Mouse (Mus musculus) left cerebral cortex, adult 11 months (tissue): ENCODE results near the gene Lclat1.

Source experiments
- DNase-seq: peaks from one replicate; pipeline ENCODE4 v3.0.0; 2022; ENCODE audit warnings: low spot score

The Lclat1 gene

GRCm38 (mm10) chr17:73091368-73091767, 16.4 kb upstream of the Lclat1 start:
- DNase-seq: no peak

GRCm38 (mm10) chr17:73092103-73093097, 15.4 kb upstream of the Lclat1 start:
- DNase-seq: no peak

DNA sequence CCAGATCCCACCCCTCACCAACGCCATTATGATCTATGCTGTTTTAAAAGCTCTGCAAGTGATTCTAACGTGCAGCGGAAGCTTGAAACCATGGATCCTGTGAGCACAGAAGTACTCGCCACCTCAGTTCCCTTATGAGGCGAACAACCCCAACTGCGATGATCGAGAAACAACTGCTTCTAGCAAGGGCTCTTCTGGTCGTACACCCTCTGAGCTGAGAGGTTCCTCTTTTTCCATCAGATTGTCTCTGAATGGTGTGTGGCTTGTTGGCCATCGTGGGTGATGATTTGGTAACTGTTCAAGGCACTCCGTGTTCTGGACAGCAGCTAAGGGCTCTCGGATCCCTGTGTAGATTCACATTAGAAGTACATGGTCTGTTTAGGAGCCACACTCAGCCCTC, 12.7 kb upstream of the Lclat1 start:
- DNase-seq: no peak

DNA sequence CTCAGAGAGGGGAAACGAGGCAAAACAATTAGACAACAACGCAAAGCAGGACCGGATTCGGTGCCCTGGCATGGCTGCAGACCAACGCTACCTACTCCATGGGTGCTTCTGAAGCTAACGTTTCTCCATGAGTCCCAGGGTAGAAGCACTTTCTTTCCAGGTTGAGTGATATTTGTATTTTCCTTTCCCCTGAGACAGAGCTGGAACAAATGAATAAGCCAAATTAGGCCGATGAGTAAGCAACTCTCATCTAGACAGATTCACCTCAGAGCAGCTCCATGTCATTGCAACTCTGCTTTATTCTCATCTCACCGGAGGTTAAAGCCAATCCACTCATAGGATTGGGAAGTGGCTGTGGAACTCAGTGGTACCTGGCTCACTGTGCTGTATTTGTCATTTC, 12.2 kb upstream of the Lclat1 start:
- DNase-seq: no peak

GRCm38 (mm10) chr17:73096484-73096883, 11.3 kb upstream of the Lclat1 start:
- no peak for DNase-seq

GRCm38 (mm10) chr17:73098636-73099035, 9.1 kb upstream of the Lclat1 start:
- DNase-seq: no peak

GRCm38 (mm10) chr17:73100396-73100795, 7.4 kb upstream of the Lclat1 start:
- no peak for DNase-seq

- no peak for DNase-seq
These were observed 5.2 kb upstream of the Lclat1 start for GRCm38 (mm10) chr17:73102538-73102937.

GRCm38 (mm10) chr17:73108170-73108887, 544 bp downstream of the Lclat1 start:
- DNase-seq: no peak

DNA sequence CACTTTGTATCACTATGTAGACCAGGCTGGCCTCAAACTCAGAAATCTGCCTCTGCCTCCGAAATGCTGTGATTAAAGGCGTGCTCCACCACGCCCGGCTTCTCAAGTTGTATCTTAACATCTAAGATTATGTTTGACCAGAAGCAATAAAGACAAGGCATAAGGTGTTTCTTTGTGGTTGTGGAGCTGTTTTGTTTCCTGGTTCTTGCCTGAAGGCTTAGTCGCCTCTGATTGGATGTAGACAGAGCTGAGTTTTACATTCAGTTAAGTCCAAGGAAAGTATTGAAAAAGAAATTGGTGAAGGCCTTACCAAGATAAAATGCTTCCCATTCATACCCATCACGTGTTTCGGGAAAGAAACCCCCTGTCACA, 1.1 kb downstream of the Lclat1 start:
- no peak for DNase-seq

DNA sequence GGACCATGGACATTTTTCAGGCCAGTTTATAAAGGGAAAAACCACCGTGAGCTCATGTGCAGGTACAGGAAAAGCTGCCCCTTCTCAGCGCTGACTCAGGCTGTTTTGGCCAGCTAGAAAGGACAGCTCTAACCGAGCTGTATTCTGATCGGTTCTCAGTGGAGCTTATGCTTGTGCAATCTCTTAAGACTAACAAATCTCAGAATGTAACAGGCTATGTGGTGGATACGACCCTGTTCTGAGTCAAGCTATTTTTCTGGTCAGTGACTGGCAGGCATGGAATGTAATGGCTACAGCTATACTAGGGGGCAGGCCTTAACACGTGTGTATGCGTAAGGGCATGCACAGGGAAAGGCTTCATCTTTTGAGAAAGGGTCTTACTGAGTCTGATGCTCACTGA, 4.3 kb downstream of the Lclat1 start:
- no peak for DNase-seq

GRCm38 (mm10) chr17:73112601-73113000, 4.8 kb downstream of the Lclat1 start:
- no peak for DNase-seq

DNA sequence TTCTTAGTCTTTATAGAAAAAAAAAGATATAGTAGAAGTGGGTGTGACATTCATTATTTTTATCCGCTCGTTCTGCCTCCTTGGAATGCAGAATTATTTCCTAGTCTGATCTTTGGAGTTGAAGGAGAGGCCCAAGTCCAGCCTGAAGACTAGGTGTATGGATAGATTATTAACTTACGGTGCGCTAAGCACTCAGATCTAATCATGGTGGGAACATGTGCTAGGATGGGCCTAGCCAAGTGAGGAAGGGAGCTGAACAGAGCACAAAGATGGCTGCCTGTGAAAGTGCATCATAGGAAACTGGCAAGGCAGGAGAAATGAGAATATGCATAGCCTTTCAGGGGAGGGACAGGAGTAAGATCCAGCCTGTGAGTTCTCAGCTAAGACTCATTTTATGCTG, 5.4 kb downstream of the Lclat1 start:
- DNase-seq: no peak

- DNase-seq: no peak
These were observed 10.3 kb downstream of the Lclat1 start for GRCm38 (mm10) chr17:73118134-73118533.

GRCm38 (mm10) chr17:73118702-73119101, 10.9 kb downstream of the Lclat1 start:
- DNase-seq: no peak

GRCm38 (mm10) chr17:73119150-73119549, 11.4 kb downstream of the Lclat1 start:
- no peak for DNase-seq

GRCm38 (mm10) chr17:73120545-73120944, 12.8 kb downstream of the Lclat1 start:
- DNase-seq: no peak

GRCm38 (mm10) chr17:73121726-73122125, 13.9 kb downstream of the Lclat1 start:
- DNase-seq: no peak

DNA sequence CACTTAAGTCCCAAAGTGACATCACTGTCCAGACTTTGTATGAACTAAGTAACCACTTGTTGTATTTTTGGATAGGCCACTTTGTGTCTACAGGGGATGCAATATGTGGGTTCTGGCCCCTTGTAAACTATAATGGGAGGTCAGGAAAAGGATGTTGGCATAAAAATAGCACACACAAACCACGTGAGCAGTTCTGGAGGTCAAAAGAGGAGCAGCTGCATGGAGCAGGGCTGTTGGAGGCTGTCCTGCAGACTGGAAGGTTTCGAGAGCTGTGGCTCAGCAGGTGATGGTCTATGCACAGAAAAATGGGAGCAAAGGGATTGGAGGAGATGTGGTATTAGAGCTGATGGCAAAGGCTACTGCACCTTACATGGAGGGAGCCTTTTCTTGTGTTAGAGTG, 18.6 kb downstream of the Lclat1 start:
- no peak for DNase-seq

DNA sequence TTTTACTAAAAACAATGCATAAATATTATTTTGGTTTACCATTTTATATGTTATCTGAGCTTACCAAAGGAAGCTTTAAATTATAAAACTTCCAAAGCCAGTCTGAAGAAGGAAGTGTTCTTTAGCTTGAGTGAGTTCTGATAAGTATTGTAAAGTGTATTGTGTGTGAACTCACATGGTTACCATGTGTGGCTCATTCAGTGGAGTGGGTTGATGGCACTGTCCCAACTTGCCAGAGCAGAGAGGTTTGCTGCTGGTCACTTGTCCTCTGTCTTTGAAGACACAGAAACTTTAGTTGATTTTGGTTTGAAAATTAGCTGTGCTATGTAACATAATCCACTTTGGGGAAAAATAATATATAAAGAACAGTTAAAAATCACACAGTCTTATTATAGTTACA, 19.1 kb downstream of the Lclat1 start:
- DNase-seq: no peak

DNA sequence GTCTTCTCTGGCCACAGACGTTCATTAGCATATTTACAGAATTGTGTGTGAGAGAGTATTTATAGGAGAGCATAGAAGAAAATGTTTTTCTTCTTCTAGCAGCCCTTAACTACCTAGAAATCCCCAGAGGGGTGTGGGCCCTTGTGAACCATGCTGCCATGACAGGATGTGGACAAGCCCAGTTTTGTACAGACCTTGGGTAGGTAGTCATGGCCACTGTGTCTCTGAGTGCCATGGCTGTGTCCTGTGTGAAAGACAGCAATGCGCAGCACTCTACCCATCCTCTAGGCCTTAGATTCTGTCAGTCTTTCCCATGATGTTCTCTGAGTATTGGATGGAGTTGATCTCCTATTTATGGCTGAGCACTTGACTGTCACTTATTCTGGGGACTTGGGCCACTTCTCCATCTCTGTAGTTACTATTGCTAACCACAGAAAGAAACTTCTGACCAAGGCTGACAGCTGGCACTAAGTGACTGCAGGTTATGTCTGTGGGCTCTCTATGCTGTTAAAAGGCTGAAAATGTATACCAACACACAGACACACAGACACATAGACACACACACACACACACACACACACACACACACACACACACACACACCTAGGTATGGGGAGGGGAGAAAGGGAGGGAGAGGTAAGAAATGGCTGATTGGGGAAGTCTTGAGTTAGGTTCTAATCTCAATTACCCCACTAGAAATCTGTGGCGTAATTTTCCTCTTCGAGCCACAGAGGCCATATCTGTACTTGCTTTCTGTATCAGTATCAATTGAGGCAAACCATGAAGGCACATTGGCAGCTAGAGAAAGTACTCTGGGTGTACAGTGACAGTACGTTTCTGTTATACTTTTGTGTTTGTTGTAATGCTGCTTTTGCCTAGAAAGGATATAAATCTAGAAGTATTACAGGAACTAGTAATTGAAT, 29.0 kb downstream of the Lclat1 start:
- no peak for DNase-seq

DNA sequence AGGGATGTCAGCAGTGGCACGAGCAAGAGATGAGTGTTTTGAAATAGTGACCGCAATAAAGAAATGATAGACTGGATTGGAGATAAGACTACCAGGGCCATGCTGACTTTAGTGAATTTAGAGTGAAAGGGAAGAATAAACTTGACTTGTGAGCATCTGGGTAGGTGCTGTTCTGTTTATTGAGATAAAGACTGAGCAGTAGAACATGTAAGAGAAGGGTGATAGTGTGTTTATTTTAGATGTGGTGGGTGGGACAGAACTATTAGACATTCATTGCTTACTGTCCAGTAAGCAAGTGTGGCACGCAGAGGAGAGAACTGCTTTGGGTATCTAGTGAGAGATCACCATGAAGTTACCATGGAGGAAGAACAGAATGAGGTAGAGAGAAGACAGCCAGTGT, 30.4 kb downstream of the Lclat1 start:
- no peak for DNase-seq
